Mouse (Mus musculus) thymus, adult 18-20 months (tissue): Measurements from ENCODE around the gene Pid1.
"Not testable (repeated sequence)": the region's sequence is repeated elsewhere in the genome, so short reads cannot be mapped to it uniquely, and the experiment has no call there.

Experiments
- DNase-seq, 2 experiments: peaks; one replicate each; pipeline ENCODE4 v3.0.0; 2022; ENCODE audit warnings: mixed read lengths in 2 of 2

Pid1 gene

GRCm38 (mm10) chr1:84357216-84357615 is 6.8 kb downstream of the Pid1 start:
- no peak for DNase-seq

GRCm38 (mm10) chr1:84350262-84350661 is 13.7 kb downstream of the Pid1 start:
- no peak for DNase-seq

- no peak for DNase-seq
Observed at GRCm38 (mm10) chr1:84347796-84348476, 16.0 kb downstream of the Pid1 start.

GRCm38 (mm10) chr1:84332797-84333196 is 31.2 kb downstream of the Pid1 start:
- not testable (repeated sequence) for DNase-seq

- DNase-seq, result not testable (repeated sequence)
Observed at GRCm38 (mm10) chr1:84331861-84332260, 32.1 kb downstream of the Pid1 start.

GRCm38 (mm10) chr1:84325309-84325708 is 38.7 kb downstream of the Pid1 start:
- no peak for DNase-seq

- DNase-seq, result no peak
Observed at GRCm38 (mm10) chr1:84321327-84321726, 42.7 kb downstream of the Pid1 start.

GRCm38 (mm10) chr1:84318569-84318968 is 45.4 kb downstream of the Pid1 start:
- no peak for DNase-seq

- DNase-seq, result no peak
Observed at GRCm38 (mm10) chr1:84317827-84318226, 46.2 kb downstream of the Pid1 start.

GRCm38 (mm10) chr1:84309966-84310460 is 54.0 kb downstream of the Pid1 start:
- no peak for DNase-seq

- no peak for DNase-seq
Observed at GRCm38 (mm10) chr1:84305713-84306421, 58.1 kb downstream of the Pid1 start.

GRCm38 (mm10) chr1:84302788-84303187 is 61.2 kb downstream of the Pid1 start:
- DNase-seq, result no peak

- no peak for DNase-seq
Observed at GRCm38 (mm10) chr1:84299719-84300118, 64.3 kb downstream of the Pid1 start.

GRCm38 (mm10) chr1:84286682-84287111 is 77.3 kb downstream of the Pid1 start:
- no peak for DNase-seq

GRCm38 (mm10) chr1:84285620-84286019 is 78.4 kb downstream of the Pid1 start:
- no peak for DNase-seq

- DNase-seq, result no peak
Observed at GRCm38 (mm10) chr1:84284293-84285068, 79.5 kb downstream of the Pid1 start.

- no peak for DNase-seq
Observed at GRCm38 (mm10) chr1:84283119-84283518, 80.9 kb downstream of the Pid1 start.

GRCm38 (mm10) chr1:84280171-84280570 is 83.8 kb downstream of the Pid1 start:
- no peak for DNase-seq

GRCm38 (mm10) chr1:84278359-84279255 is 85.4 kb downstream of the Pid1 start:
- DNase-seq, result no peak

GRCm38 (mm10) chr1:84272951-84273350 is 91.0 kb downstream of the Pid1 start:
- DNase-seq, result no peak

GRCm38 (mm10) chr1:84271712-84272200 is 92.2 kb downstream of the Pid1 start:
- DNase-seq, result no peak

GRCm38 (mm10) chr1:84257656-84258055 is 106.3 kb downstream of the Pid1 start:
- DNase-seq, result no peak
